Mouse (Mus musculus) hindbrain, embryonic 13.5 days (tissue): Measurements from ENCODE around the gene Cmtm4. TPM values are rescaled to one million over a fixed set of nuclear protein-coding genes. Genes with fewer than 3 reads are reported as not detected.
"Not testable (repeated sequence)": the region's sequence is repeated elsewhere in the genome, so short reads cannot be mapped to it uniquely, and the experiment has no call there.

Experiments
- ATAC-seq: fragments of 200-750 bp; cut with Nextera tagmentation; 2 replicates; pipeline ENCODE4 v1.8.0; 2017; ENCODE audit warnings: moderate TSS enrichment; ENCODE audit not compliant: low FRiP score
- H3K27ac ChIP-seq: fragments of 300-500 bp; sonication (generic); 2 replicates; pipeline ENCODE4 v1.5.1; 2015; ENCODE audit warnings: inconsistent platforms, mild to moderate bottlenecking, moderate library complexity
- H3K27me3 ChIP-seq: fragments of 300-500 bp; sonication (generic); 2 replicates; pipeline ENCODE4 v1.6.1; 2015; ENCODE audit warnings: mild to moderate bottlenecking, inconsistent platforms
- H3K36me3 ChIP-seq: fragments of 300-500 bp; sonication (generic); 2 replicates; pipeline ENCODE4 v1.6.1; 2015; ENCODE audit warnings: mild to moderate bottlenecking, inconsistent platforms
- H3K4me1 ChIP-seq: fragments of 300-500 bp; sonication (generic); replicated peaks from 2 replicates; pipeline ENCODE4 v1.6.1; 2015; ENCODE audit warnings: inconsistent platforms
- H3K4me2 ChIP-seq: fragments of 300-500 bp; sonication (generic); 2 replicates; pipeline ENCODE4 v1.6.1; 2015; ENCODE audit warnings: inconsistent platforms, mild to moderate bottlenecking, moderate library complexity
- H3K4me3 ChIP-seq: fragments of 300-500 bp; sonication (generic); 2 replicates; pipeline ENCODE4 v1.5.1; 2015; ENCODE audit warnings: mild to moderate bottlenecking, inconsistent platforms
- H3K9ac ChIP-seq: fragments of 300-500 bp; sonication (generic); 2 replicates; pipeline ENCODE4 v1.6.1; 2015; ENCODE audit warnings: mild to moderate bottlenecking, inconsistent platforms
- H3K9me3 ChIP-seq: fragments of 300-500 bp; sonication (generic); 2 replicates; pipeline ENCODE4 v1.6.1; 2016; ENCODE audit warnings: inconsistent platforms
- WGBS: fragments of 180-500 bp; shearing (Covaris S2); methylation state at CpG from one replicate; pipeline ENCODE4 v1.1.7; 2015; 5-methylcytosine and 5-hydroxymethylcytosine counted together
- polyA plus RNA-seq: library from polyadenylated mRNA; unstranded; fragments of >200 nt; fragmentation: Nextera tagmentation; extraction: Ambion mirVana; gene quantifications from 2 replicates; pipeline ENCODE4 v1.2.1, GENCODE M21; 2015

The Cmtm4 gene
- polyA plus RNA-seq, 1 experiment from 2014 or later: 2.1 TPM

DNA sequence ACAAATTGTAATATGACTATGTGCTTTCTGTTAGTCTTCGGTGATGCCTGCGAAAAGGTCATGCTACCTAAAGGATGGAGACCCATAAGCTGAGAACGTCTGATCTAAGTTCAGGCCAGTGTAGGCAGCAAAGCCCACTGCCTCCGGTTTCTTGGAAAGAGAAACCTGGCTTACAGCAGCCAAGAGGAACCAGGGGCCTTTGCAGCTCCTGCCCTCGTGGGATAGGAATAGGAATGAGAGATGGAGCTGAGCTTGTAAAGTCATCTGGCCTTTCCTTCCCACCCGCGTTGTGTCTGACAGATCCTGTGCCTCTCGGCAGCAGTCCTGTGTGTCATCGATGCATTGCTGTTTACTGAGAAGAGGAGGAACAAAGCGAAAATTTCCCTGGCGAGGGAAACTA, 74.3 kb downstream of the Cmtm4 start, which contains the start of gene Gm11020:
Gm11020 (plus strand) TSS at position 301 of the 400 bp plus-strand sequence.
- H3K27ac ChIP-seq, H3K4me3 ChIP-seq, H3K9me3 ChIP-seq, H3K4me2 ChIP-seq, H3K4me1 ChIP-seq, ATAC-seq, H3K36me3 ChIP-seq, H3K27me3 ChIP-seq, H3K9ac ChIP-seq: not testable (repeated sequence)
- WGBS: 90% methylated on average over 11 of the region's 11 CpGs

DNA sequence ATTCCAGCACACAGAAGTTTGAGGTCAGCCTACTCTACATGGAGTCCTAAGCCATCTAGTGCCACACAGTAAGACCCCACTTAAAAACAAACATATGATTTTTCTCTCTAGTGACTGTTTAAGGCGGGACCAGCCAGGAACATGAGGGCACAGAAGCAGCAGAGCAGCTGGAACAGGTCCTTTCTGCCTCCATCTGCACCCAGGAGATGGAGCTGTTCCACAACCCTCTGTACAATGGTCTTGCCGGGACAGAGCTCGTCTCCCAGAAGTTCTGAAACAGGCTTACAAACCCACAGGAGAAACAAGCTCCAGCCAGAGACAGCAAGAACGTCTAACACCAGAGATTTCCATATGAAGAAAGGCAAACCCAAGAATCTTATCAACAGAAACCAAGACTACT, 82.3 kb downstream of the Cmtm4 start:
- no peaks in the 10 kb centered on the region for H3K4me1 ChIP-seq
- H3K9ac ChIP-seq: no peak overlapping the region
- no peak for ATAC-seq
- H3K4me3 ChIP-seq: no peak overlapping the region
- no peaks in the 10 kb centered on the region for H3K27me3 ChIP-seq
- no peak overlapping the region for H3K27ac ChIP-seq
- WGBS: 77% methylated on average over 4 of the region's 4 CpGs
- H3K36me3 ChIP-seq: no peaks in the 10 kb centered on the region
- no peaks in the 10 kb centered on the region for H3K9me3 ChIP-seq
- no peak overlapping the region for H3K4me2 ChIP-seq

DNA sequence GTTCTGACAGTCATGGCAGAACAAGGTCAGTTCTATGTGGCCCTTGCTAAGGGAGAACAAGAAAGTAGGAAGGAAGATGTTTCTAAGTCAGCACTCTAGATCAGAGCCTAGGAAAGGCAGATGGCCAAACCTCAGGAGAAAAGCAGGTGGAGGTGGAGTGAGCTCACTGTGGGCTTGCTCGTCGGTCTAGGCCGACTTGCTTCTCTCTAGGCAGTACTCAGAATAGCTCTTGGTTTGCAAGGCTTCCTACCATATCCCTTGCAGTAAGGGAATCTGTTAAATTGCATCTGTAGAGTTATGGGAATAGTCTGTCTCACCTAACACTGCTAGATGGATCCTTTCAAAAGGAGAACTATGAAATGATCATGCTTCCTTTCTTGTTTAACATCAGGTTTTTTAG, 83.6 kb downstream of the Cmtm4 start:
- not testable (repeated sequence) for H3K27ac ChIP-seq

DNA sequence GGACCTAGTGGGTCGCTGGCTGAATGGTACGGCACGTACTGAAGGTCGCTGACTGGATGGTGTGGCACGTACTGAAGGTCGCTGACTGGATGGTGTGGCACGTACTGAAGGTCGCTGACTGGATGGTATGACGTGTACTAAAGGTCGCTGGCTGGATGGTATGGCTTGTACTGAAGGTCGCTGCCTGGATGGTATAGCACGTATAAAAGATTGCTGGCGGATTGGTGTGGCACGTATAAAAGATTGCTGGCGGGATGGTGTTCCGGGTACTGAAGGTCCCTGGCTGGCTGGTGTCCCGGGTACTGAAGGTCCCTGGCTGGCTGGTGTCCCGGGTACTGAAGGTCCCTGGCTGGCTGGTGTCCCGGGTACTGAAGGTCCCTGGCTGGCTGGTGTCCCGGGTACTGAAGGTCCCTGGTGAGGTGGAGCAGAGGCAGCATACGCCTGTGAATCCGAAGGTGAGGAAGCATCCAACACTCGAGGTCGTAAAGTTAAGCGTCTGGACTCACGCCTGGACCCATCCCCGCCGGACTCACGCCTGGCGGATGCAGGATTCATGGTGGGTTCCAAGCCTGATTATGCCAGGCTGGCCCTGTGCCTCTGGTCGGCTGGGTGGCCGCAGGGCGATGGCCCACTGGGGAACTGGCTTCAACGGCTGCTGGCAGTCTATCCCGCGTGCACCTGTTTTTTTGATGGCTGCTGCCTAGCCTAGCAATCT, 86.0 kb downstream of the Cmtm4 start, which contains the start of the genes Gm45711 and Cmtm1:
Gm45711 (minus strand) TSS at position 641 of the 715 bp plus-strand sequence.
Cmtm1 (minus strand) TSS at position 705 of the 715 bp plus-strand sequence.
- not testable (repeated sequence) for H3K27me3 ChIP-seq, H3K27ac ChIP-seq, H3K4me2 ChIP-seq, H3K36me3 ChIP-seq, H3K4me1 ChIP-seq, H3K4me3 ChIP-seq, H3K9me3 ChIP-seq, ATAC-seq, H3K9ac ChIP-seq
- WGBS: 92% methylated on average over 36 of the region's 36 CpGs

More for the DNA sequence above, 83.6 kb downstream of the Cmtm4 start:
- H3K9ac ChIP-seq, ATAC-seq, H3K4me3 ChIP-seq, H3K4me1 ChIP-seq, H3K4me2 ChIP-seq, H3K9me3 ChIP-seq, H3K36me3 ChIP-seq, H3K27me3 ChIP-seq: not testable (repeated sequence)
- WGBS: 89% methylated on average over 3 of the region's 3 CpGs

DNA sequence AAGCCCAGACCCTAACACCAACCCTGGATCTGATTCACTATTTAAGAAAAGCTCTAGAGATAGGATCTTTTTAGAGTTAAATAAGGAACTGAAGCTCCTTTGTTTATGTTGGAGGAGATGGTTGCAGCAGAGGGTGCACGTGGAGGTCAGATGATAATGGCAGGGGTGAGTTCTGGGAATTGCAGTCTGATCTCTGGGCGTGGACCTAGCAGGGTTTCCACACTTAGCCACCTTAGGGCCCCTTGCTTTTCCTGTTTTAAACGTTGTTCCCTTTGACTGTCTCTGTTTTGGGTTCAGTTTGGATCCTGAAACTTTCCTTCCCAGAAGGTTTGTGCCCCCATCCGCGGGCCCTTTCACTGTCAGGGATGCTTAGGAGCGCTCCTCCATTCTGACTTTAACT, 87.3 kb downstream of the Cmtm4 start:
- 56% methylated on average over 6 of the region's 6 CpGs for whole genome bisulfite sequencing
- ATAC-seq, H3K4me1 ChIP-seq, H3K9ac ChIP-seq, H3K36me3 ChIP-seq, H3K9me3 ChIP-seq, H3K4me3 ChIP-seq, H3K4me2 ChIP-seq, H3K27ac ChIP-seq, H3K27me3 ChIP-seq: not testable (repeated sequence)

DNA sequence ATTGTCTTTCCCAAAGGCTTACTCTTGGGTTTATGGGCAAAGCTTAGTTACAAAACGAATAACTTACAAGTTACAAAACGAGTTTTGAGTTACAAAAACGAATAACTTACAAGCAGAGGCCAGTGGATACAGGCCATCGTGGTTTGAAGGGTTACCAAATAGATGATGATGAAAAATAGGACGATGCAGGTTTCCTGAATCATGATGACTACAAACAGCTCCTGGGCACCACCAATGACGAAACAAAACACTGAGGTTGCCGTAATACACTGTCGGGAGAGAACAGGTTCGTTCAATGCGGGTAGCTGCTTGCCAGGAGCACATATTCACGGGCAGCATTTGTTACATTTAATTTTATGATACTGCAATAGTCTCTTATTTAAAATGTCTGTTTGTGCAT, 90.6 kb downstream of the Cmtm4 start:
- H3K9me3 ChIP-seq: no peaks in the 10 kb centered on the region

DNA sequence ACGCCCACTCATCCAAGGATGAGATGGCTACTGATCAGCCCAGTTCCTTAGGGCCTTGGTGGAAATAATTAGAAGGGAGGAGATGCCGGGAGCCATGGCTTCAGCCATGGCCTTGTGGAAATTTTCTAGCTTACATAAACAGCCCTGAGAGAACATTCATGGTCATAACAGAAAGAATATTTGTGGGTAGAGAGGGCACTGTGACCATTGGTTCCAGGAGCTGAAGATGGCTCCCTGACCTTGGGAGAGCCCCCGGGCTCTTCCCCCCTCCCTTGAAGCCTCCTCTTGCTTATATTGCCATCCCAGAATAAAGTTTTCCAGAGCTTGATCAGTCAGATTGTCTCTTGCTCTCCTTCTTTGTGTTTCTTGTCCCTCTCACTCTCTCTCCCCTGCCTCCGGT, 93.1 kb downstream of the Cmtm4 start:
- not testable (repeated sequence) for H3K36me3 ChIP-seq, H3K4me3 ChIP-seq, ATAC-seq, H3K9ac ChIP-seq, H3K9me3 ChIP-seq, H3K4me2 ChIP-seq, H3K27ac ChIP-seq, H3K27me3 ChIP-seq
- H3K4me1 ChIP-seq: peaks cover 11% of the 10 kb centered on the region
- 85% methylated on average over 4 of the region's 4 CpGs for WGBS

More for the DNA sequence above, 90.6 kb downstream of the Cmtm4 start:
- ATAC-seq: no peak
- H3K9ac ChIP-seq: no peak overlapping the region
- H3K4me1 ChIP-seq: peaks cover 11% of the 10 kb centered on the region
- H3K27ac ChIP-seq: no peak overlapping the region
- 92% methylated on average over 11 of the region's 11 CpGs for WGBS
- H3K4me2 ChIP-seq: no peak overlapping the region
- H3K27me3 ChIP-seq: no peaks in the 10 kb centered on the region
- no peaks in the 10 kb centered on the region for H3K36me3 ChIP-seq
- no peak overlapping the region for H3K4me3 ChIP-seq

DNA sequence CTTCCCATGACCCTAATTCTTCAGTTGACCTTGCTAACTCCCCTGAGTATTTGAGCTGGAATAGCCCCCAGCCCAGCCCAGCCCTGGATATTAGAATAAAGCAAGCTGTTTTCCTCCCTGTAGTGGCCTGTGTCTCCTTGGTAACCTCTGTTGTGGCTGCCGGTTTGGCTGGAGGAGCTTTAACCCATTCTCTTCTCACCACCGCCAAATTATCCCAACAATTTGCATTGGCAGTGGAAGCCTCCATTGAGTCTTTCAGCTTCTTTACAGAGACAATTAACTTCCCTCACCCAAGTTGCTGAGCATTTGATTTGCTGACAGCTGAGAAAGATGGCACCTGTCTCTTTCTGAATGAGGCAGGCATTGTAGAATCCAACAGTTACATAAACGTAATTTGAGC, 94.0 kb downstream of the Cmtm4 start:
- H3K9me3 ChIP-seq, H3K9ac ChIP-seq, H3K36me3 ChIP-seq, H3K27ac ChIP-seq, H3K4me2 ChIP-seq, H3K4me3 ChIP-seq, H3K27me3 ChIP-seq: not testable (repeated sequence)
- peak; percentile 81; the same call in 1 of the 2 replicates for ATAC-seq
- 5% methylated on average over 3 of the region's 3 CpGs for WGBS
- peaks cover 11% of the 10 kb centered on the region for H3K4me1 ChIP-seq

Other genes with a start within 250 kb of the Cmtm4 start
- gene Bean1, start 225.4 kb downstream of the Cmtm4 start, polyA plus RNA-seq: 3.3 and 4.4 TPM in 2 replicates
- gene Tk2, start 147.2 kb downstream of the Cmtm4 start, polyA plus RNA-seq: 45.7 TPM in 2 replicates
- gene Cklf, start 144.9 kb downstream of the Cmtm4 start, polyA plus RNA-seq: 36.1 TPM in 2 replicates
- gene Cmtm2a, start 102.6 kb downstream of the Cmtm4 start, polyA plus RNA-seq: not detected in 2 replicates
- not detected in 2 replicates for gene Gm45711, start 85.7 kb downstream of the Cmtm4 start, polyA plus RNA-seq
- gene Cmtm1, start 85.7 kb downstream of the Cmtm4 start, polyA plus RNA-seq: not detected in 2 replicates
- not detected in 2 replicates for gene Gm11020, start 74.2 kb downstream of the Cmtm4 start, polyA plus RNA-seq
- not detected in 2 replicates for gene Cmtm2b, start 73.6 kb downstream of the Cmtm4 start, polyA plus RNA-seq
- 45.4 and 47.3 TPM in 2 replicates for gene Cmtm3, start 56.4 kb downstream of the Cmtm4 start, polyA plus RNA-seq
- 115 and 120 TPM in 2 replicates for gene Dync1li2, start 47.2 kb upstream of the Cmtm4 start, polyA plus RNA-seq
- 0.35 and 0.36 TPM in 2 replicates for gene Terb1, start 114.1 kb upstream of the Cmtm4 start, polyA plus RNA-seq
- 109 and 115 TPM in 2 replicates for gene Nae1, start 138.8 kb upstream of the Cmtm4 start, polyA plus RNA-seq
- gene Car7, start 138.9 kb upstream of the Cmtm4 start, polyA plus RNA-seq: 2.1 and 2.8 TPM in 2 replicates
- 16.7 and 17.6 TPM in 2 replicates for gene Pdp2, start 195.6 kb upstream of the Cmtm4 start, polyA plus RNA-seq
- not detected in 2 replicates for gene Cdh16, start 228.6 kb upstream of the Cmtm4 start, polyA plus RNA-seq
- 3.1 and 4.0 TPM in 2 replicates for gene Rrad, start 235.5 kb upstream of the Cmtm4 start, polyA plus RNA-seq
- 131 and 134 TPM in 2 replicates for gene Ciao2b, start 246.2 kb upstream of the Cmtm4 start, polyA plus RNA-seq